Mouse (Mus musculus): ENCODE measurements at regions not wholly inside any gene's neighbourhood (a gene's known extent, or its start where the extent isn't known, plus 50 kb on each side); places are given as distances from the start of the nearest gene placed in this dataset.

DNA sequence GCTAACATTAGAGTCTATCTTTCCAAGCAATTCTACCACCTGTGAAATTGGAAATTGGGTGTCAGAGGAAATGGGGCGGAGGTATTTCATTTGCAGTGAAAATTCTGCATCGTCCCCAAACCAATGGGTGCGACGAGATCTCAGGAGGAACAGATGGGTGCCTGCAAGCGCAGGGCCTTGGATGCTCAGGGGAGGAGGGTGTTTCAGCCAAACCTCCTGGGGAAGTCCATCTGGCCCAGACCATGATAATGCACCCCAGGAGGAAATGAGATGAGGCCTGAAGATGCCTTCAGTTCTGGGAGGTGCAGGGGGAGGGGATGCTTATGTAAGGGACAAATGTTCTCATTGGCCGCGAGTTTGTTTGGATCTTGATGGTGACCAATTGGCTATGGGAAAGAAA lies 205.9 kb upstream of the Dynlrb2 start:
- Histone ChIP-seq H3K4me3 (ENCODE audit: insufficient read depth in 1 of 2, low read depth in 2 of 2, low read length in 2 of 2) (no peak overlapping the region), H3K27ac (no peak overlapping the region), H3K9me3 (ENCODE audit: control insufficient read depth, low read length) (no peaks in the 10 kb centered on the region), H3K4me1 (replicated peaks; ENCODE audit: control insufficient read depth in 2 of 2, insufficient read depth in 2 of 2, low read length in 1 of 2) (no peaks in the 10 kb centered on the region), H3K4me2 (ENCODE audit: low read depth) (no peak overlapping the region), H3K9ac (replicated peaks) (no peak overlapping the region), H3K36me3 (replicated peaks; ENCODE audit: control insufficient read depth, insufficient read depth, low read depth) (no peaks in the 10 kb centered on the region), H3K27me3 (ENCODE audit: control insufficient read depth, insufficient read depth, low read length) (no peaks in the 10 kb centered on the region)
- WGBS (ENCODE audit: insufficient replicate concordance) = 71% methylated on average over 7 of the region's 7 CpGs
- TF ChIP-seq CTCF (IDR thresholded peaks at IDR 0.05; ENCODE audit: low read depth) (no peak), EP300 (IDR thresholded peaks at IDR 0.05; ENCODE audit: low read depth) (no peak)
- DNase-seq (ENCODE audit: low read depth in 3 of 3, low spot score in 3 of 3) (no peak), ATAC-seq (ENCODE audit: insufficient read depth) (no peak)

DNA sequence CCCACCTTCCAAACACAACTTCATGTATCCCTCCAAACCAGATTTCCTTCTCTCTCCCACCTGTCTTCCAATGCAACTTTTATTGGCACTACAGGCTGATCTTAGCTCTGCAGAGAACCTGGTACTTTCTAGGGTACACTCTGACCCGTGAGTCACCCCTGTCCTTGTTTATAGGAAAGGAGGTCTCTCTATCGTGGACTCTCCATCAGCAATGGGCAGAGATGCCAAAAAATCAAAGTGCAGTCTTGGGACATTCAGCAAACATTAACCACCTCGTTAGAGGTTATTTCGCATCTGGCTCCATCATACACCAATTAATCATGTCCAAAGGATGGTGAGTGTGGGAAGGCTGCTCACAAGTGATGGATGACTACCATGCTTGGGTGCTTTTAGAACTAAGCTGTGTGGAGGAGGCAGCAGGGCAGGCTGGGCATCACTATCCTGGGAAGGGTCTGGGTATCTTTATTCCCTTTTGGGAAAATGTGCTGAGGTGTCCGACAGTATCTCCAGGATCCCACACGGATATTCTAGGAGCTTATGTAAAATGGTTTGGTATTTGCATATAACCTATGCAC lies 214.0 kb upstream of the Dynlrb2 start:
- H3K27me3 ChIP-seq (ENCODE audit: control insufficient read depth, insufficient read depth, low read length) = no peaks in the 10 kb centered on the region
- TF ChIP-seq EP300 (IDR thresholded peaks at IDR 0.05; ENCODE audit: low read depth) = no peak
- no peak for TF ChIP-seq CTCF (IDR thresholded peaks at IDR 0.05; ENCODE audit: low read depth)
- no peaks in the 10 kb centered on the region for H3K9me3 ChIP-seq (ENCODE audit: control insufficient read depth, low read length)
- no peak for ATAC-seq (ENCODE audit: insufficient read depth)
- H3K36me3 ChIP-seq (replicated peaks; ENCODE audit: control insufficient read depth, insufficient read depth, low read depth) = no peaks in the 10 kb centered on the region
- WGBS (ENCODE audit: insufficient replicate concordance) = 67% methylated on average over 6 of the region's 6 CpGs
- H3K9ac ChIP-seq (replicated peaks) = no peak overlapping the region
- no peaks in the 10 kb centered on the region for H3K4me1 ChIP-seq (replicated peaks; ENCODE audit: control insufficient read depth in 2 of 2, insufficient read depth in 2 of 2, low read length in 1 of 2)
- no peak overlapping the region for H3K4me2 ChIP-seq (ENCODE audit: low read depth)
- DNase-seq (ENCODE audit: low read depth in 3 of 3, low spot score in 3 of 3) = no peak
- no peak overlapping the region for H3K4me3 ChIP-seq (ENCODE audit: insufficient read depth in 1 of 2, low read depth in 2 of 2, low read length in 2 of 2)
- no peak overlapping the region for H3K27ac ChIP-seq

DNA sequence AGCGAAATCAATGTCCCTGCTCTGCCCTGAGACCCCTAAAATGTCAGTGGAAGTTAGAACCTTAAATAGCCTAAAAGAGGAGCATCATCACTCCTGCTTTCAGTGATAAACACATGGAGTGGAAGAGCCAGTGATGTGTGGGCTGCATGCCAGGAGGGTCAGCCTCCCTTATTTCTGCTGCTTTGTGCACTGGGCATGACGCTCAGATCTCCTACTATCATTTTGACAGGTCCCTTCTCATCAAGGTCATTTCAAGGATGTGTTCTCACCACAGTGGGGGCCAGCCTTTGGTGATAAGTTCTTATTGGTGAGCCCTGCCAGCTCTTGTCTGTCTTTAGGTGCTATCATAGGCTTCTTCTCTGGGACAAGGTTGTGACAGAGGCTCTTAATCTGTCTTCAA lies 215.5 kb upstream of the Dynlrb2 start:
- H3K4me2 ChIP-seq (ENCODE audit: low read depth) = no peak overlapping the region
- H3K36me3 ChIP-seq (replicated peaks; ENCODE audit: control insufficient read depth, insufficient read depth, low read depth) = no peaks in the 10 kb centered on the region
- 53% methylated on average over 2 of the region's 2 CpGs for WGBS (ENCODE audit: insufficient replicate concordance)
- no peaks in the 10 kb centered on the region for H3K4me1 ChIP-seq (replicated peaks; ENCODE audit: control insufficient read depth in 2 of 2, insufficient read depth in 2 of 2, low read length in 1 of 2)
- no peak overlapping the region for H3K4me3 ChIP-seq (ENCODE audit: insufficient read depth in 1 of 2, low read depth in 2 of 2, low read length in 2 of 2)
- ATAC-seq (ENCODE audit: insufficient read depth) (no peak), DNase-seq (ENCODE audit: low read depth in 3 of 3, low spot score in 3 of 3) (no peak)
- no peaks in the 10 kb centered on the region for H3K27me3 ChIP-seq (ENCODE audit: control insufficient read depth, insufficient read depth, low read length)
- no peak overlapping the region for H3K9ac ChIP-seq (replicated peaks)
- TF ChIP-seq EP300 (IDR thresholded peaks at IDR 0.05; ENCODE audit: low read depth) (no peak), CTCF (IDR thresholded peaks at IDR 0.05; ENCODE audit: low read depth) (no peak)
- no peak overlapping the region for H3K27ac ChIP-seq
- no peaks in the 10 kb centered on the region for H3K9me3 ChIP-seq (ENCODE audit: control insufficient read depth, low read length)

GRCm38 (mm10) chr8:116283990-116284389 lies 220.8 kb upstream of the Dynlrb2 start:
- DNase-seq (ENCODE audit: low read depth in 3 of 3, low spot score in 3 of 3) = no peak
- H3K27ac ChIP-seq = no peak overlapping the region

GRCm38 (mm10) chr8:116282341-116282740 lies 222.4 kb upstream of the Dynlrb2 start:
- 60% methylated on average over 5 of the region's 5 CpGs for WGBS (ENCODE audit: insufficient replicate concordance)
- Histone ChIP-seq H3K4me3 (ENCODE audit: insufficient read depth in 1 of 2, low read depth in 2 of 2, low read length in 2 of 2) (no peak overlapping the region), H3K4me2 (ENCODE audit: low read depth) (no peak overlapping the region), H3K9me3 (ENCODE audit: control insufficient read depth, low read length) (no peaks in the 10 kb centered on the region), H3K27me3 (ENCODE audit: control insufficient read depth, insufficient read depth, low read length) (no peaks in the 10 kb centered on the region), H3K36me3 (replicated peaks; ENCODE audit: control insufficient read depth, insufficient read depth, low read depth) (no peaks in the 10 kb centered on the region), H3K27ac (no peak overlapping the region), H3K4me1 (replicated peaks; ENCODE audit: control insufficient read depth in 2 of 2, insufficient read depth in 2 of 2, low read length in 1 of 2) (no peaks in the 10 kb centered on the region), H3K9ac (replicated peaks) (no peak overlapping the region)
- DNase-seq (ENCODE audit: low read depth in 3 of 3, low spot score in 3 of 3) (no peak), ATAC-seq (ENCODE audit: insufficient read depth) (no peak)
- TF ChIP-seq EP300 (IDR thresholded peaks at IDR 0.05; ENCODE audit: low read depth) (no peak), CTCF (IDR thresholded peaks at IDR 0.05; ENCODE audit: low read depth) (no peak)

More at GRCm38 (mm10) chr8:116283990-116284389, 220.8 kb upstream of the Dynlrb2 start:
- no peaks in the 10 kb centered on the region for H3K36me3 ChIP-seq (replicated peaks; ENCODE audit: control insufficient read depth, insufficient read depth, low read depth)
- H3K9me3 ChIP-seq (ENCODE audit: control insufficient read depth, low read length) = no peaks in the 10 kb centered on the region
- WGBS (ENCODE audit: insufficient replicate concordance) = 62% methylated on average over 2 of the region's 3 CpGs
- ATAC-seq (ENCODE audit: insufficient read depth) = no peak
- H3K4me3 ChIP-seq (ENCODE audit: insufficient read depth in 1 of 2, low read depth in 2 of 2, low read length in 2 of 2) = no peak overlapping the region
- no peaks in the 10 kb centered on the region for H3K4me1 ChIP-seq (replicated peaks; ENCODE audit: control insufficient read depth in 2 of 2, insufficient read depth in 2 of 2, low read length in 1 of 2)
- TF ChIP-seq CTCF (IDR thresholded peaks at IDR 0.05; ENCODE audit: low read depth) = no peak
- no peak for TF ChIP-seq EP300 (IDR thresholded peaks at IDR 0.05; ENCODE audit: low read depth)
- H3K9ac ChIP-seq (replicated peaks) = no peak overlapping the region
- no peaks in the 10 kb centered on the region for H3K27me3 ChIP-seq (ENCODE audit: control insufficient read depth, insufficient read depth, low read length)
- H3K4me2 ChIP-seq (ENCODE audit: low read depth) = no peak overlapping the region

Measured in liver, embryonic 14.5 days (tissue).